Mouse (Mus musculus): ENCODE measurements around the gene Cbs. TPM values are rescaled to one million over a fixed set of nuclear protein-coding genes. Genes with fewer than 3 reads are reported as not detected.
A peak's percentile ranks its signal among the peaks of the same experiment; 100 is the strongest.

The Cbs gene
- total RNA-seq (2021): under 1 TPM; 0.82 to 0.95 TPM
- long read RNA-seq, experiment 1, partial matches to known transcripts: 1 of 1 reads
- long read RNA-seq, experiment 1, other reads (novel, unspliced or antisense): 0 of 1 reads
- long read RNA-seq, experiment 2: 0 reads

DNA sequence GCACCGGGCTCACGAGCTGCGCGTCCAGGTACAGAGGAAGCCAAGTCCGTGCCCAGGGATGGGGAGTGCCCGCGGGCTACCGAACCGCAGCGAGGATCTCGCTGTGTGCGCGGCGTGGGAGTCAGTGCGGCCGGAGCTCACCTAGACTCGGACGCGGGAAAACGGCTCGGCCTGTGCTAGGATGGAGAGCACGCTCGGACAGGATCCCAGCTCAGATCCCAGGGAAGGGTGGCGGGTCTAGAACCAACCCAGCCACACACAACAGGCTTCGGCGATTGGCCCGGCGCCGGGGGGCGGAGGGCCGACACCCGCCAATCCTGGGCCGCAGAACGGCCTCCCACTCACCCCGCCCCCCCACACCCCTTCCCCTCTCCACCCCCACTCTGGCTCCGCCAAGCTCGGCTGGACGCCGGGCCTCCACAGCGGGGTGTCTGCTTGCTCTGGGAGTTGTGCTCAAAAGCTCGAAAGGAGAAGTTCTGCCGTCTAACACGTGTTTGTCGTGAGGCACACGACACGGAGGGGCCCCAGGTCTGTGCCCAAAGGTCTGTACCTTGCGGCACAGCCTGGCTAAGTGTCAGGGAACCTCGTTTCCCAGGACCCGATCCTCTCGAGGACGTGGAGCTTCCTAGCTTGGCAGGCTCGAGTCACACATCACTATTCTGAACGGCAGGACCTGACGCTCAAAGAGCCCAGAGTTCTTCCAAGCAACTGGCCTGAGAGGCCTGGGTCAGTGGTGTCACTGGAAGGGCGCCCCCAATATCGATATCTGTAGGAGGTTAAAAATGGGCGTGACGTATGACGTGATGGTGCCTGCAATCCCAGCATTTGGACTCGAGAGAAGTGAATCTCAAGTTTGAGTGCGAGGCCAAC, at the start of gene Cbs:
TSS of gene Cbs (minus strand) at position 297 of the 870 bp plus-strand sequence.
- Histone ChIP-seq H3K27ac (peak within 1 kb of the TSS; percentile 78), H3K4me3 (peak within 1 kb of the TSS; percentile 77)
- peak; percentile 91 for DNase-seq
- TF ChIP-seq CTCF (IDR thresholded peaks at IDR 0.05): no peak
- intact Hi-C loops (cut with DNase I): no loop called here

GRCm38 (mm10) chr17:31686225-31686564, 49.2 kb upstream of the Cbs start:
- no peak for DNase-seq
- intact Hi-C loops (cut with DNase I): loop anchor here (10.0 kb wide), 1 partner anchor 529 kb away; no protein-coding TSS in a partner anchor
- peak overlapping the region; percentile 70 for H3K27ac ChIP-seq
- no peak overlapping the region for H3K4me3 ChIP-seq
- TF ChIP-seq CTCF (IDR thresholded peaks at IDR 0.05): no peak

- peak; percentile 91 for DNase-seq
- H3K27ac ChIP-seq: peak overlapping the region; percentile 70
- intact Hi-C loops (cut with DNase I): loop anchor here (1.0 to 10.0 kb wide), 3 partner anchors 340 to 529 kb away; no protein-coding TSS in a partner anchor
- TF ChIP-seq CTCF (IDR thresholded peaks at IDR 0.05): no peak; the same call in none of the 2 replicates
- peak overlapping the region; percentile 38 for H3K4me3 ChIP-seq
Observed at GRCm38 (mm10) chr17:31685514-31686224, 48.6 kb upstream of the Cbs start.

DNA sequence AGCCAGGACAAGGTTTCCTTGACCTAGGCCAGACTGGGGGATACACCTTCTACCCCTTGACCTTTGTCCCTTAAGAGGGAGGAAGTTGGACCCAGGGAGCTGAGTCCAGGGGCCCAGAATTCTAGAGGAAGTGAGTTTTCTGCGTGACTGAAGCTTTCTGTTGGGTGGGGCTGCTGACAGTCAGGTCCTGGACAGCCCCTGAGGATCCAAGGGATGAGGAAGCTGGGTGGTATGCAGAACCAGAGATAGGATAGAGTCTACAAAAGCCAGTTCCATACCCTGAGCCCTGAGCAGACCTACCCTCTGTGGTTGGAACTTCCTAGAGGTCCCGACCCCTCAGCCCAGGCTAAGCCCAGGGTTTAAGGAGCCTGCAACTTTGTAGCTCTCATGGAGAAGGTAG, 43.4 kb upstream of the Cbs start:
- Histone ChIP-seq H3K4me3 (no peak overlapping the region), H3K27ac (no peak overlapping the region)
- intact Hi-C loops (cut with DNase I): loop anchor here (10.0 kb wide), 1 partner anchor 534 kb away; no protein-coding TSS in a partner anchor

GRCm38 (mm10) chr17:31677507-31677906, 40.5 kb upstream of the Cbs start, which contains the start of gene Cryaa:
Cryaa (plus strand) TSS chr17:31677807.
- no peak for TF ChIP-seq CTCF (IDR thresholded peaks at IDR 0.05)
- intact Hi-C loops (cut with DNase I): no loop called here

More for the DNA sequence above, 43.4 kb upstream of the Cbs start:
- DNase-seq: no peak
- TF ChIP-seq CTCF (IDR thresholded peaks at IDR 0.05): no peak

DNA sequence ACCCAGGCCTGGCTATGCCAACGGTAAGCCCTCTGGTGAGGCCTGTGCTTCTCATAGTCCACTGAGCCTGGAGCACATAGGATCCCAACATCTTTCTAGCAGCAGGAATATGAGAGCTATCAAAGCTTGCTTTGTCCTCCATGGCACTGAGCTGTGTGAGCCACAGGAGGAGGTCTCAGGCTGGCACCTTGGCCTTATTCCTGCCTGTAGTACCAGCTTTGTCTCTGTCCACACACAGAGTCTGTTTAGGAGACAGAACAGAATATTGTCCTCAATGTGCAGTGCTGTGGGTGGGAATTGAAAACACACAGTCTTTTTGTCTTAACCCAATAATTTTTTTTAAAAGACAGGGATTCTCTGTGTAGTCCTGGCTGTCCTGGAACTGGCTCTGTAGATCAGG, 37.4 kb upstream of the Cbs start:
- no peak for TF ChIP-seq CTCF (IDR thresholded peaks at IDR 0.05)
- intact Hi-C loops (cut with DNase I): no loop called here
- Histone ChIP-seq H3K27ac (no peak overlapping the region), H3K4me3 (no peak overlapping the region)
- no peak for DNase-seq

More at GRCm38 (mm10) chr17:31677507-31677906, 40.5 kb upstream of the Cbs start, which contains the start of gene Cryaa:
- Histone ChIP-seq H3K4me3 (no peak within 1 kb of the TSS), H3K27ac (no peak within 1 kb of the TSS)
- no peak for DNase-seq

- DNase-seq: no peak
- Histone ChIP-seq H3K27ac (no peak overlapping the region), H3K4me3 (no peak overlapping the region)
- no peak for TF ChIP-seq CTCF (IDR thresholded peaks at IDR 0.05)
- intact Hi-C loops (cut with DNase I): no loop called here
Observed at GRCm38 (mm10) chr17:31672279-31672678, 35.2 kb upstream of the Cbs start.

DNA sequence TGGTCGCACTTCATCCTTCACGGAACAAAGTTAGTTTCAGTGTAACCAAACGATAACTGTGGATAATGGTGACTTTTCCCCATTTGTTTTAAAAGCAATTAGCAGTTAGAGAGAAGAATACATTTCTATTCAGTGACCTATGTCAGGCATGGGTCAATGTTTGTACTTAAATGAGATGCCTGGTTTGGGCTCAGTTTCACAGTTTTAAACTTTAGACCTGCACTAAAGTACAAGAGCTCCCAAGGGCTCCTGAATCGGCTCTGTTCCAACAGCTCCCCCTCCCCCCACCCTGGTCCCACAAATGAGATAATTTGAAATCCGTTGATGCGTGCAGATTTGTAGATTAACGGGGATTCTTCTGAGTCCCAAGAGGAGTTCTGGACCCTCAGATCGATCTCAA, 34.7 kb upstream of the Cbs start:
- no peak for DNase-seq
- Histone ChIP-seq H3K27ac (no peak overlapping the region), H3K4me3 (no peak overlapping the region)
- no peak for TF ChIP-seq CTCF (IDR thresholded peaks at IDR 0.05)
- intact Hi-C loops (cut with DNase I): no loop called here

GRCm38 (mm10) chr17:31670163-31670562, 33.1 kb upstream of the Cbs start:
- intact Hi-C loops (cut with DNase I): no loop called here
- Histone ChIP-seq H3K4me3 (no peak overlapping the region), H3K27ac (no peak overlapping the region)
- TF ChIP-seq CTCF (IDR thresholded peaks at IDR 0.05): no peak
- peak; percentile 37 for DNase-seq

- no peak for DNase-seq
- intact Hi-C loops (cut with DNase I): no loop called here
- Histone ChIP-seq H3K4me3 (no peak overlapping the region), H3K27ac (no peak overlapping the region)
- no peak for TF ChIP-seq CTCF (IDR thresholded peaks at IDR 0.05)
Observed at GRCm38 (mm10) chr17:31668306-31668705, 31.3 kb upstream of the Cbs start.

DNA sequence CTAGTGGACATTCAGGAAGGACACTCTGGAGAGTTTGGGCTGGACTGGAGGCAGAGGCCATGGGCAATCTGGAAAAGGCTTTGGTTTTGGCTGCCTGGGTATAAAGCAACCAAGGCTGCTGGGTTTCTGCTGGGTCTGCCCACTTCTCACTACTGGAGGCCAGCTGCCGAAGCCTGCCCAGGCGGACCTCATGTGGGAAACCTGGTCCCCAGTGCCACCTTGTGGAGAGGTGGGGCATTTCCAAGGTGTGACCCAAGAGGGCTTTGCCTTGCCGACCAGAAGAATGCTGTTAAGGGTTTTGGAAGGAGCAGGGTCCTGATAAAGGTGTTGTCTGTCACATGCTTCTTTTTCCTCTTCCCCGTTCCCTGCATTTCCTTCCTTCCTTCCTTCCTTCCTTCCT, 27.7 kb upstream of the Cbs start:
- no peak overlapping the region for H3K27ac ChIP-seq
- intact Hi-C loops (cut with DNase I): loop anchor here (2.0 to 5.0 kb wide), 3 partner anchors 152 to 334 kb away; no protein-coding TSS in a partner anchor
- no peak overlapping the region for H3K4me3 ChIP-seq
- DNase-seq: peak; percentile 87
- TF ChIP-seq CTCF (IDR thresholded peaks at IDR 0.05): peak; percentile 89

GRCm38 (mm10) chr17:31662855-31663254, 25.8 kb upstream of the Cbs start:
- peak; percentile 31; the same call in 1 of the 2 replicates for TF ChIP-seq CTCF (IDR thresholded peaks at IDR 0.05)
- Histone ChIP-seq H3K4me3 (no peak overlapping the region), H3K27ac (no peak overlapping the region)
- intact Hi-C loops (cut with DNase I): loop anchor here (5.0 kb wide), 1 partner anchor 151 kb away; no protein-coding TSS in a partner anchor
- no peak for DNase-seq

Data from gastrocnemius, adult 2 months (tissue).